Mouse (Mus musculus) thymus, adult 2 months (tissue): Measurements from ENCODE around the gene Cyp4a30b.

Experiments
- CTCF ChIP-seq: fragments of 200-500 bp; IDR thresholded peaks from 2 replicates; pipeline ENCODE4 v1.5.1; 2012; ENCODE audit warnings: mild to moderate bottlenecking, control low read depth, low read length, moderate library complexity, borderline replicate concordance; ENCODE audit not compliant: control insufficient read depth, poor library complexity, insufficient read depth; ENCODE audit errors: extremely low read depth
- POLR2A ChIP-seq: fragments of 200-500 bp; IDR thresholded peaks from 2 replicates; pipeline ENCODE4 v1.6.1; 2012; ENCODE audit warnings: mild to moderate bottlenecking, low read length, control low read depth, moderate library complexity; ENCODE audit not compliant: control insufficient read depth, poor library complexity, insufficient read depth; ENCODE audit errors: extremely low read depth

DNA sequence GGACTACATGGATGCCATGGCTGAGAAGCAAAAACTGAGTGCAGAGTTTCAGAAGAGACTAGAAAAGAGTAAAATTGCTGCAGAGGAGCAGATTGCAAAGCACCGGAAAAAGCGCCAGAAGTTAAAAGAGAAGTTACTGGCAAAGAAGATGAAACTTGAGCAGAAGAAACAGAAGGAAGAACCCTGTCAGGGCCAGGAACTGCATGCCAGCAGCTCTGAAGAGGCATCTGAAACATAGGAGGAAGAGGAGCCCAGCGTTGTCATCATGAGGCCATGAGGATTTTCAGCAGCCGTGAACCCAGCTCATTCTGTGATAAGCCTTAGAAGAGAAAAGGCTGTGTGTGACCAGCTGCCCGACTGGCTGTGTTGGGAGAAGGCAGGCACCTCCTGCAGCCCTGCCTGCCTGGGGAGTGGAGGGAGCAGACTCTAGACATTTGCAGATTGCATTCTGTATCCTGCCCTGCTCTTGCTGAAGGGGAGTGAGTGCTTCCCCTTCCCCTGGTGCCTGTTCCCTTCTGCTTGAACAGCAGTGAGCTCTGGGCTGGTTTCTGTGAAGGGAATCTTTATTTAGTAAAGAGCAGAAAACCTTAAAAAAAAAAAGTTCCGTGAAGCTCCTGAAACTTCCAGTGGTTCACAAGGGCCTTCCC is 28.7 kb downstream of the Cyp4a30b start:
- TF ChIP-seq CTCF (no peak), POLR2A (no peak)
